Mouse (Mus musculus) limb, embryonic 14.5 days (tissue): Measurements from ENCODE around the gene Tctn1. TPM values are rescaled to one million over a fixed set of nuclear protein-coding genes. Genes with fewer than 3 reads are reported as not detected.
"Not testable (repeated sequence)": the region's sequence is repeated elsewhere in the genome, so short reads cannot be mapped to it uniquely, and the experiment has no call there.

Experiments
- ATAC-seq: fragments of 200-750 bp; cut with Nextera tagmentation; 2 replicates; pipeline ENCODE4 v1.8.0; 2017; ENCODE audit warnings: low read depth, moderate number of reproducible peaks, moderate TSS enrichment; ENCODE audit not compliant: low FRiP score
- DNase-seq: peaks from one replicate; pipeline ENCODE4 v3.0.0-alpha.2; 2015; ENCODE audit warnings: low spot score
- H3K27ac ChIP-seq: fragments of 300-500 bp; sonication (generic); replicated peaks from 2 replicates; pipeline ENCODE4 v1.5.1; 2014; ENCODE audit warnings: low read depth, mild to moderate bottlenecking, low read length, moderate library complexity, mixed read lengths
- H3K27me3 ChIP-seq: fragments of 300-500 bp; sonication (generic); 2 replicates; pipeline ENCODE4 v1.6.1; 2014; ENCODE audit warnings: low read length, mixed read lengths; ENCODE audit not compliant: control insufficient read depth, insufficient read depth
- H3K36me3 ChIP-seq: fragments of 300-500 bp; sonication (generic); 2 replicates; pipeline ENCODE4 v1.6.1; 2014; ENCODE audit warnings: mild to moderate bottlenecking, low read length, moderate library complexity, mixed read lengths; ENCODE audit not compliant: control insufficient read depth, insufficient read depth
- H3K4me1 ChIP-seq: fragments of 300-500 bp; sonication (generic); 2 replicates; pipeline ENCODE4 v1.6.1; 2014; ENCODE audit warnings: antibody characterized with exemption, low read length, mixed read lengths; ENCODE audit not compliant: control insufficient read depth, insufficient read depth
- H3K4me2 ChIP-seq: fragments of 300-500 bp; sonication (generic); replicated peaks from 2 replicates; pipeline ENCODE4 v1.6.1; 2014; ENCODE audit warnings: low read depth, mild to moderate bottlenecking, low read length, moderate library complexity; ENCODE audit not compliant: severe bottlenecking
- H3K4me3 ChIP-seq: fragments of 300-500 bp; sonication (generic); replicated peaks from 2 replicates; pipeline ENCODE4 v1.5.1; 2014; ENCODE audit warnings: low read length
- H3K9ac ChIP-seq: fragments of 300-500 bp; sonication (generic); 2 replicates; pipeline ENCODE4 v1.6.1; 2014; ENCODE audit warnings: mild to moderate bottlenecking, low read depth, low read length, moderate library complexity; ENCODE audit not compliant: severe bottlenecking
- H3K9me3 ChIP-seq: fragments of 300-500 bp; sonication (generic); 2 replicates; pipeline ENCODE4 v1.6.1; 2016; ENCODE audit warnings: low read length; ENCODE audit not compliant: control insufficient read depth
- POLR2A ChIP-seq: fragments of 200-500 bp; IDR thresholded peaks from 2 replicates; pipeline ENCODE4 v1.8.0; 2012; ENCODE audit warnings: inconsistent platforms, mild to moderate bottlenecking, moderate library complexity, borderline replicate concordance; ENCODE audit not compliant: insufficient read depth, insufficient read length; ENCODE audit errors: extremely low read depth
- WGBS: fragments of 180-500 bp; shearing (Covaris S2); extraction: QIAGEN DNeasy Blood & Tissue Kit; methylation state at CpG from one replicate; pipeline ENCODE4 v1.1.7; 2014; 5-methylcytosine and 5-hydroxymethylcytosine counted together
- polyA plus RNA-seq, 2 experiments: library from polyadenylated mRNA; depleted of rRNA in 1 of 2; stranded (reverse) in 1 of 2; unstranded in 1 of 2; fragments of >200 nt; fragmentation: Nextera tagmentation in 1 of 2; extraction: Ambion mirVana in 1 of 2; gene quantifications; 2 replicates each; pipeline versions ENCODE4 v1.2.1 to v1.2.3; 2012 to 2014

Gene Tctn1
- polyA plus RNA-seq, 2 experiments = 5.5 to 28.3 TPM

DNA sequence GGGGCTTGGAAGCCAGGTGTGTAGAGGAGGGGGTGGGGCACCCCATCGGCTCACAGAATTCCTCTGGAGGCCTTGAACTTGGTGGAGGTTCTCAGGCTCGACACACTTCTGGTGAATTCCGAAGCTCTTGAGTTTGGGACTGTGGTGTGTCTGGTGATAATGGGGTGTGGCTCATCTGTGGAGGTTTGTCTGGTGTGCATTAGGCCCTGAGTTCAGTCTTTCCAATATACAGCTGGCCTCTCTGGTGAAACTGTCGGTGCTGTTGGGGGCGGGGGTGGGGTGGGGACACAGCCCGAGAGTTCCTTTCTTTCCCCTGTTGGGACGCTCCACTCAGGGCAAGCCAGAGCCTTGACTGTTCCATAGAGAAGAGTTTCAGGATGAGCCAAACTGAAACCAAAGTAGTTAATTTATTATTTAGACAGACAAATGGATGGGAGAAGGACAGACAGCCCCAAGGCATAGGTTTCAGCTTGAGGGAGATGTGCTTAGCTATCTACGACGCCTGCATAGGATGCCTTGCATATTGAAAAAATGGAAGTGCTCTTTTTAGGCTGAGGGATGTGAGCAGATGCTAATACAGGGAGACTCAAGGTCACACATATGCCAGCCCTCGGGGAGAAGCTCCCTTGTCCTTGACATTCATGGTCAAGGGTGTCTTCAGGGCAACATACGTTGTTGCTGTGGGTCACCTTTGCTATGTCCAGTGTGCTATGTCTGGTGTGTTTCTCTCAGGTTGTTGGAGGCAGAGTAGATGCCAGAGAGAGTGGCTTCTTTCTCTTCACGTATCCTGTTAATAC, 46.0 kb downstream of the Tctn1 start:
- DNase-seq = no peak
- Histone ChIP-seq H3K27ac (no peak overlapping the region), H3K9ac (no peak overlapping the region), H3K4me3 (no peak overlapping the region), H3K27me3 (no peaks in the 10 kb centered on the region), H3K36me3 (no peaks in the 10 kb centered on the region), H3K9me3 (no peaks in the 10 kb centered on the region), H3K4me1 (peaks cover 6% of the 10 kb centered on the region), H3K4me2 (no peak overlapping the region)
- ATAC-seq = no peak
- no peak for TF ChIP-seq POLR2A
- WGBS = 79% methylated on average over 12 of the region's 12 CpGs

- Histone ChIP-seq H3K36me3 (no peaks in the 10 kb centered on the region), H3K9me3 (no peaks in the 10 kb centered on the region), H3K4me2 (no peak overlapping the region), H3K27ac (no peak overlapping the region), H3K9ac (no peak overlapping the region), H3K27me3 (no peaks in the 10 kb centered on the region), H3K4me1 (peaks cover 6% of the 10 kb centered on the region), H3K4me3 (no peak overlapping the region)
- ATAC-seq (no peak), DNase-seq (no peak)
- no peak for TF ChIP-seq POLR2A
- 94% methylated on average over 6 of the region's 6 CpGs for WGBS
These were observed 46.6 kb downstream of the Tctn1 start for GRCm38 (mm10) chr5:122217636-122218035.

DNA sequence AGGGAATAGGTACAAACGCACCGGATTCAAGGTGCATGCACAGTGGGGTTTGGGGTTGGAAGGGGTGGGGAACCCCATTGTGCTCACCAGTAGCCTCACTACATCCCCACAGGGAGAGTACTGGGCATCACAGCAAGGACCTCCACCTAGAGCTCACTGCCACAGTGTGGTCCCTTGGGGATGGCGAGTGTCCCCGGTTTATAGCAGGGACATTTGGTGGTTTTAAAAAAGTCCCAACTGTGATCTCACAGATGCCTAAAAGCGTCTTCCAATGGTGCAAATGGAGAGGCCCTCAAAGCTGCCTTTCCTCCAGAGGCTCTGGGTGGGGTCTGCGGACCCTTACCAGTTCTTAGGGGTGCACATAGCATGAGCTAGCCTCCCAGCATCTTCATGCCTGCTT, 50.4 kb downstream of the Tctn1 start:
- DNase-seq (no peak), ATAC-seq (no peak)
- TF ChIP-seq POLR2A = no peak
- WGBS = 82% methylated on average over 6 of the region's 6 CpGs
- H3K4me1 ChIP-seq = peaks cover 12% of the 10 kb centered on the region
- H3K36me3 ChIP-seq = no peaks in the 10 kb centered on the region
- no peak overlapping the region for H3K9ac ChIP-seq
- H3K27ac ChIP-seq = no peak overlapping the region
- H3K9me3 ChIP-seq = no peaks in the 10 kb centered on the region
- no peaks in the 10 kb centered on the region for H3K27me3 ChIP-seq
- H3K4me3 ChIP-seq = no peak overlapping the region
- H3K4me2 ChIP-seq = no peak overlapping the region

DNA sequence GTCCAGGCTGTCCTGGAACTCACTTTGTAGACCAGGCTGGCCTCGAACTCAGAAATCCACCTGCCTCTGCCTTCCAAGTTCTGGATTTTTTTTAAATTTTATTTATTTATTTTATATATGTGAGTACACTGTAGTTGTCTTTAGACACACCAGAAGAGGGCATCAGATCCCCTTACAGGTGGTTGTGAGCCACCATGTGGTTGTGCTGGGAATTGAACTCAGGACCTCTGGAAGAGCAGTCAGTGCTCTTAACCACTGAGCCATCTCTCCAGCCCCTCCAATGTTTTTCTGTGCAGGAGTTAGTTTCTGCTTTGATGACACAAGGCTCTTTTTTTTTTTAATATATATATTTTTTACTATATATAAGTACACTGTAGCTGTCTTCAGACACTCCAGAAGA, 51.4 kb downstream of the Tctn1 start:
- WGBS = 97% methylated on average over 1 of the region's 1 CpGs
- not testable (repeated sequence) for H3K27ac ChIP-seq, H3K4me3 ChIP-seq, ATAC-seq, DNase-seq, H3K4me2 ChIP-seq, H3K9me3 ChIP-seq, H3K36me3 ChIP-seq, H3K9ac ChIP-seq, H3K27me3 ChIP-seq
- H3K4me1 ChIP-seq = peaks cover 13% of the 10 kb centered on the region

- WGBS = 89% methylated on average over 8 of the region's 8 CpGs
- Histone ChIP-seq H3K4me2 (no peak overlapping the region), H3K4me1 (peaks cover 13% of the 10 kb centered on the region), H3K27me3 (no peaks in the 10 kb centered on the region), H3K9ac (no peak overlapping the region), H3K27ac (no peak overlapping the region), H3K4me3 (no peak overlapping the region), H3K9me3 (no peaks in the 10 kb centered on the region), H3K36me3 (no peaks in the 10 kb centered on the region)
- DNase-seq = no peak
- TF ChIP-seq POLR2A = no peak
- no peak for ATAC-seq
These were observed 52.1 kb downstream of the Tctn1 start for GRCm38 (mm10) chr5:122212125-122212524.
